Mouse (Mus musculus): ENCODE results near the gene Bcl6. TPM values are rescaled to one million over a fixed set of nuclear protein-coding genes. Genes with fewer than 3 reads are reported as not detected.

Gene Bcl6
- total RNA-seq (2021): 10 to 100 TPM; 40.7 to 68.1 TPM
- long read RNA-seq, experiment 1, partial matches to known transcripts: 1 of 21 reads
- long read RNA-seq, experiment 1, other reads (novel, unspliced or antisense): 20 of 21 reads
- long read RNA-seq, experiment 2, partial matches to known transcripts: 1 of 17 reads
- long read RNA-seq, experiment 2, other reads (novel, unspliced or antisense): 16 of 17 reads

DNA sequence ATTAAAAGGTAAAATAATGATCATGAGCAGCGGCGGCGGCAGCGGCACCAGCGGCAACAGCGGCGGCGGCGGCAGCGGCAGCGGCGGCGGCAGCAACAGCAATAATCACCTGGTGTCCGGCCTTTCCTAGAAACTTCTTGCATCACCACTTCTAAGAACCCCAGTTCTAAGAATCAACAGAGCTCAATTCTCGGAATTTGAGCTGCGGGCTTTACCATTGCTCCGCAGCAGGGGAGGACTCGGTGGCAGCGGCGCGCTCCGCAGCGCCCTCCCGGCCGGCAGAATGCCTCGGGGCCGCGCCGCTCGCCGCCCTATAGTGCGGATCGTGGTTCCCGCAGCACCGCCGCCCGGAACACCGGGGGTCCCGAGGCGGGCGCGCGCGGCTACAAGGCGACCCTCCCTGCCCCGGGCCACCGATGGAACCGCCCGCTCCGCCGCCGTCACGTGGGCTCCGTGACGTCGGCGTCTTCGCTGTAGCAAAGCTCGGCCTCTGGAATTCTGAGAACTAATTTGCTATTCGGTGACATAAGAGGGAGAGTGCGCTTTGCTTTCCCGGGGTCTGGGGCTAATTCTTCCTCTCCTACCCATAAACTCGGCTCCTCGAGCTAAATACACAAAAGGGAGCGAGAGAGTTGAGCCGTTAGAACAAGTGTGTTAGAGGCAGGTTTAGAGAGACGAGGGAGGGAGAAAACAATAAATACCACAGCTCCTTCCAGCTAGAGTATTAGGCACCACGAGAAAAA is at the start of gene Bcl6, which contains the start of gene Gm37419:
TSS of gene Bcl6 (minus strand) at position 387 of the 743 bp plus-strand sequence.
TSS of gene Gm37419 (plus strand) at position 17 of the 743 bp plus-strand sequence.
- DNase-seq: peak; percentile 82 to 84
- intact Hi-C loops (cut with DNase I): loop anchor here (5.0 kb wide), 1 partner anchor 359 kb away; no protein-coding TSS in a partner anchor

DNA sequence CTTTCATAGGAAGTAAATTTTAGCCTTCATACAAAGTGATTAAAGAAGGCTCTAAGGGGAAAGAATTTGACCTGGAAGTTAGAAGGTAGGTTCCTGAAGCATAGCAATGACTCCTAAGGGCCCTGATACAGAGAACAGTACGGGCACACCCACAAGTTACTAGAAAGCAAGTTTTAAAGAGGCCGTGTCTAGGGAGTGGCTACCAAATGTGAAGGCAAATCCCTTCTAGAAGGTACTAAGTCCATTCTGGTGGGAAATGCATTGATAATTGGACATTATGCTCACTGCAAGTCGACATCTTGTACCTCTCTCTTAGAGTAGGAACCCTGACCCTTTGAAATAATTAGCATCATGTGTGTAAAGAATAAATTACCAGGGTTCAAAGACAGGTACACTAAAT is 47.7 kb upstream of the Bcl6 start:
- intact Hi-C loops (cut with DNase I): no loop called here
- DNase-seq: no peak

DNA sequence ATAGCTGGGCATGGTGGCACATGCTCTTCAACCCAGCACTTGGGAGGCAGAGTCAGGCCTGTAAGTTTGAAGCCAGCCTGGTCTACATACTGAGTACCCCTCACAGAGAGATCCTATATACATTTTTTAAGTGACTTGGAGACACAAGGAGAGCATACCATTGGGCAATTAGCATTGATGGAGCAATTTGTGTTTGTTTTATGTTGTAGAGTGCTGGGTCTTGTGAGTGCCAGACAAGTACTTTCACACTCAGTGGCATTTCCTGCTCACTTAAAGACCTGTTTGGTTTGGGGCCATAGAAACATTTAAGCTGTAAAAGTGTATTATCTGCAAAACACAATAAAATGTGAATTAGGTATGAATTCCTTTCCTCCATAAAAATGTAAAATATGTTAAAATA is 47.1 kb upstream of the Bcl6 start:
- no peak for DNase-seq
- intact Hi-C loops (cut with DNase I): no loop called here

DNA sequence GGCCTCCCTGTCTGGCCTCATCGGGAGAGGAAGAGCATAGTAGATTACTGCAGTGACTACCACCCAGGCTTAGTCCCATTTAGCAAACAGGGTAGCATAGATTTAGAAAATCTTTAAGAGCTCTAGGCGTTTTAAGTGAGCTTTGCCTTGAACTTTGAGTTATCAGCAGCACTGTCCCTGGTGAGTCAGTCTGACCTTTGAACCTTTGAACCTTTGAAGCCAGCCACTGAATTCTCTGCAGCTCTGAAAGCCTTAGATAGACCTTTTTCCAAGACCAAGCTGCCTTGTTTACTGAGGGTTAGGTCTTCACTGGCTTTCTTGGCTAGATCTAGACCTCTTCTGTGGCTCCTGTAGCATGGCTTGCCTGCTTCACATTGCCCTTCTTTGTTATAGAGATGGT is 45.8 kb upstream of the Bcl6 start:
- intact Hi-C loops (cut with DNase I): no loop called here
- no peak for DNase-seq

DNA sequence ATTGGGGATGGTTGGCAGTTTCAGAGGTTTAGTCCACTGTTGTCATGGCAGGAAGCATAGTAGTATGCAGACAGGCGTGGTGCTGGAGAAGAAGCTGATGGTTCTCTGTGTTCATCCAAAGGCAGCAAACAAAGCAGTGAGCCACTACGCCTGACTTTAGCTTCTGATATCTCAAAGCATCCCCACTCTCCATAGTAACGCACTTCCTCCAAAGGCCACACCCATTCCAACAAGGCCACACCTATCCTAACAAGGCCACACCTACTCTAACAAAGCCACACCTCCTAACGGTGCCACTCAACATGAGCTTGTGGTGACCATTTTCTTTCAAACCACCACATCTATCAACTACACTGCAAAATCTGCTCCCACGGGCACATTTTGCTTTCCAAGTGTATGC is 44.6 kb upstream of the Bcl6 start:
- intact Hi-C loops (cut with DNase I): no loop called here

DNA sequence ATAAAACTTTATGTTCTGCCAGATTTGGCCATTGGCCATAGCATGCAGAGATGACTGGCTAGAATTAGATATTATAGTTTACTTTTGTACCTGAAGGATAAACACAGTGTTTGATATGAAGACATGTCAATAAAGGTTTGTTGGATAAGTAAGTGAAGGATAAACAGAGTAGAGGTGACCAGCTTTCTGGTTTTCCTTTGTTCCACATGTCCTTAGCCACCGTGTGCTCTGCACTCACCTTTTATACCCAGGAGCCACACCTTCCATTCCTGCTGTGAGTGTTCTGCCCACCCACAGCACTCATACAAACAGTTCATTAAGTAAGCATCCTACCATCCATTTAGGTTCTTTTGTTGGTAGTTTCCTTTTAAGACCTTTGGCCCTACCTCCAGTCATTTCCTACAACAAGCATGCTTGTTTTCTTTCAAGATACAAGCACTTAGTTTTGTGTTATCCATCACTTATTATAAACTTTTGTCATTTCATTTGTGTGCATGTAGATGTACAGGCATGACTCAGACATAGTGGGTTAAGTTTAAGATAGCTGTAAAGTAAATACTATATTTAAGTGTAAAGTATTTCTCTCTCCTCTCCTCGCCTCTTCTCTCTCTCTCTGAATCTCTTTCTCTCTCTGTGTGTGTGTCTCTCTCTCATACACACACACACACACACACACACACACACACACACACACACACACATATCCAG is 41.5 kb upstream of the Bcl6 start:
- no peak for DNase-seq
- intact Hi-C loops (cut with DNase I): no loop called here

More for the DNA sequence above, 44.6 kb upstream of the Bcl6 start:
- DNase-seq: no peak

DNA sequence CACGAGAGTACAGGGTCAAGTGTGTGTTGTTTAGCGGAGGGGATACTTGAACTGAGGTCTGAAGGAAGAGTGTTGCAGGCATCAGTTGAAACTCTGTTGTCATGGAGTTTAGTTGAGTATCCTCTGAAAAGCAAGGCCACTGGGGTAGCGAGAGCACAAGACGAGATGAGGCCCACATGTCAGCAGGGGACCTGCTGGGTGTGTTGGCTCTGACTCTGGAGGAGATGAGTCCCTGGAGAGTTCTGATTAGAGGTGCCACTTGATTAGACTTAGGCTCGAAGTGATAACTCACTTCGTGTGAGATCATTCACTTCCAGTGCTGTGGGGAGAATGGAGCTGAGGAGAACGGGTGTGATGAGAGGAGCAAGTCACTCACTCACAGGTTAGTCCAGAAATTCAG is 36.8 kb upstream of the Bcl6 start:
- intact Hi-C loops (cut with DNase I): no loop called here
- no peak for DNase-seq

DNA sequence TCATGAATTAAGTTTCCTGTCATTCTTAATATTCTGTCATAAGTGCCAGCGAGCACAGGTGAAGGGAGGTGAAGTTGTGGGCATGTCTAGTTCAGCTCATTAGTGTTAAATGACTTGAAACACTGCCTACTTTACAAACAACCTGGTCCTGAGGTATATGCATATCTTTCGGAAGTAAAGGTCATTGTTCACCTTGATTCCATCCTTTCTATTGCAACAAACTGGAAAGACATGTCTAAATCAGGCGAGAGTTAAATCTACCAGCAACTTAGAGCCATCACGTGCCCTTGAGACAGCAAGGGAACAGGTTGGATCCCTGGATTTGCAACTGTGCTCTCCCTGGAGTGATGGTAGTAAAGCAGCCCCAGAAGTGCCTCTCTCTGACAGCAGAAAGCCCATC is 34.0 kb upstream of the Bcl6 start:
- DNase-seq: no peak
- intact Hi-C loops (cut with DNase I): no loop called here

DNA sequence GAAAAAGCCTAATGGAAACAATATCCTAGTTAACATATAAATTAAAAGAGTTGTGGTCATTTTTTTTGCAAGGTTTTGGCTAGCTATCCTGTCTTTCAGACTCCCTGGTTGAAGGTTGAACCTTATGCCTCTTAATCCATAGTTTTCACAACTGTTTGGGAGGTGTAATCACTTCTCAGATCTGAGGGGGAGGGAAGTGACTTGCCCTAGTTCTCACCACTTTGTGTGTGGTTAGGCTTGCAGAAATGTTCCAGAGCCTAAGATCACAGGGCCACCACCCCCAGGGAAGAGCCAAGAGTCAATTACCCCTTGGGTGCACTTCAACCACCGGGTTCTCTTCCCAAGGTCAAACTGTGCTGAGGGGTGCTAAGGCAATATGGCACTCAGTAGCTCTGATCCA is 33.1 kb upstream of the Bcl6 start:
- no peak for DNase-seq
- intact Hi-C loops (cut with DNase I): no loop called here

DNA sequence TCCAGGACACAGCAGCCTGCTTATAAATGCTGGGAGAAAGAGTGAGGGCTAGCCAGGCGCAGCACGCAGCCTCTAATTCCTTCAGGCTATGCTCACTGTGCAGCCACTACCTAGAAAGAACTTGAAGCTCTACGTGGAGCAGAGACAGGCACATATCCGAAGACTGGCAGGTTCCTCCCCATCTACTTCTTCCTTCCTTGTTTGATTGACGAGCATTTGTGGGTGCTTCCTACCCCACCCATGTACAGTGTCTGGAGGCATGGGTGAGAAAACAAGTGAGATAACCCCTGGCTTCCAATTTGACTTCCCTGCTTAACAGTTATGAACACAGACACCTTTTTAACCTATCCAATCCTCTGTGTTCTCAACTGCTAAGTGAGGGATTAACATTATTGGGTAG is 28.1 kb upstream of the Bcl6 start:
- intact Hi-C loops (cut with DNase I): loop anchor here (5.0 kb wide), 1 partner anchor 36 kb away; no protein-coding TSS in a partner anchor
- DNase-seq: no peak

DNA sequence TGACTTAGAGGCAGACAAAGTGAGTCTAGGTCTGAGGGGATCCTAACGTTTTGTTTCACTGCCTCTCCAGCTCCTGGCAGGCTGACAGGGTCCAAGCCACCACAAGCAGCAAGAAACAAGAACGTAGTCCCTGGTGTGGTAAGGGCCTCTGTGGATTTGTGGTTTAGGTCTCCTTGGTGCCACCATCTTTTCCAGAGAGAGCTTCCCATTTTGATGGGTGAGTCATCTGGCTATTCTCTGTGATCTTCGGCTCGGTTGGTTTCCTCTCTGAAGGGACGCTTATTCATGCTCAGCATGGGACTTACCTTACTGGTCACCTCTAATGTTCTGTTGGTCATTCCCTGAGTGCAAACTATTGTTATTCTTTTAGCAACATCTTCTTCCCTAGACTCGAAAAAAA is 27.6 kb upstream of the Bcl6 start:
- intact Hi-C loops (cut with DNase I): loop anchor here (5.0 kb wide), 1 partner anchor 36 kb away; no protein-coding TSS in a partner anchor
- DNase-seq: no peak

DNA sequence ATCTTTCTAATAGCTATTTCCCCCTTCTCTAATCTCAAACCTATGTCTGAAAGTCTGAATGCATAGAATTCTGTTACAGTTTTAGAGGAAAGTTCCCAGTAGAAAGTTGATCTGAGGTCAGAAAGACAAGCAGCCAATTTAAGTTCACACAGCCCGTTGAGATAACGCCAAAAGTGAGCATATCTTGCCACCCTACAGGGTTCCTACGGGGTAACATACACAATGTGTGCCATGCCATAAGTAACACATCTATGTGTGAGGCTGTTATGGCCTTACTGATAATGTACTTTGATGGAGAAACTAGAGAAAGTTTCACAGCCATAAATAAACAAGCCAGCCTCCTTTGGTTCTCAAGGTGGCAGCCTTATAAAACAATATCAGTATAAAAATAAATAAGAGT is 25.7 kb upstream of the Bcl6 start:
- intact Hi-C loops (cut with DNase I): no loop called here
- no peak for DNase-seq

DNA sequence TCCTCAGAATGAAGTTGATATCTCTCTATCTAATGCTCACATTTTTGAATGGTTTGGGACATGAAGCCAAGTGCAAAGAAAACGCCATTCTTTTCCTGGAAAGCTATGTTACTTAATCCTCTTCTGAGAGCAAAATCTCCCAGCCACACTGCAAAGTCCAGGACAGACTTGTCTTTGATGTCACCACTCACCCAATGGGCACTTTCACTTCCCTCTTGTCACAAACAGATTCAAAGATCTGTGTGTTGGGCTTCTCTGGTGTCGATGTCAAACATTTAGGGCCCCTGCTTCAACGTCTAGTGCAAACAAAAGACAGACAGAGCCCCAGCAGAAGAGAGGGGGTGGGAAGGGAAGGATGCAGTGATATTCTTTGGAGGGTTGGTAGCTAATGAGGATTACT is 23.4 kb upstream of the Bcl6 start:
- intact Hi-C loops (cut with DNase I): no loop called here
- DNase-seq: no peak

DNA sequence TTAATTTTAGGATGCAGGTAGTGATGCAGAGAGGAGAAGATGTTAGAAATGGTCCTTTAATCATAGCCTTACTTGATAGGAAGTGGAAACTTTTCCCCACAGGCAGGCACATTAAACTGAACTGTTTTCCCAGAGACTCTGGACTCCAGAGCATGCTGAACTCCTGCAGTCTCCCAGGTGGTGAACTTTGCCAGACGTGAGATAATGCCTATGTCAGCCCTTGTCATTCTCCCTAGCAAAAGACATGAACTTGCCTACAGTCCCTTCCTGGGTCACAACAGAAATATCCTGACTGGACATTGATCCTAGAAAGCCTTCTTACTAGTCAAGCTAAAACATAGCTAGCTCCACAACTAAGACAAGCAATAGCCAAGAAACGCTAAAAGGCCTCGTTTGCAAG is 22.7 kb upstream of the Bcl6 start:
- no peak for DNase-seq
- intact Hi-C loops (cut with DNase I): no loop called here

DNA sequence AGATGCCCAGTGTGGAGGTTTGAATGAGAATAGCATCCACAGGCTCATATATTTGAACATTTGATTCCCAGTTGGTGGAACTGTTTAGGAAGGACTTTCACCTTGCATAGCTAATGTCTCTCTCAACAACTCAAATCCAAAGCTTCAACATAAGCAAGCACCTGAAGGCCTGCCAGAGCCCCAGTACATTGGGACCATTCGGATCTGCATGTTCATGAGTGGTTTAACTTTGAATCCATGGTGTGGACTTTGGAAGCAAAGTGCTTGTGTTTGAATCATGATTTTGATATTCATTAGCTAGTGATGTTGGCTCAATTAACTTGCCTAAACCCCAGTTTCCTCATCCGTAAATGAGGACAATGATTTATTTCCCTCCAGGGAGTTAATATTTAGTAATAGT is 21.2 kb upstream of the Bcl6 start:
- intact Hi-C loops (cut with DNase I): no loop called here
- DNase-seq: no peak

DNA sequence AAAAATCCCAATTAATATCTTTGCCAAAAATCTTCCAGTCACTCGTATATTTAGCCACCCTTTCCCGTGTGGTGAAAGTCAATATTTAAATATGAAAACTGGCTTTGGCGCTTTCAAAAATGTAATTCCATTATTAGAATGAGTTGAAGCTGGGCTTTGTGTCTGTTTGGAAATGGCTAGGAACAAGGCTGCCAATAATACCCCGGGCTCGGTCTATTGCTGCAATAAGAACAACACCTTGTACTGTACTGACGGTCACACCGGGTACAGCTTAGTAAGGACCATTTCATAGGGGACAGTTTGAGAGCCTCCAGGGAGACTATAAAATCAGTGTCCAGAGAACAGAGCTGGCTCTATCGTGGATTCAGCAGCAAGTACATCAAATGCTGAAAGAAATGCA is 17.3 kb upstream of the Bcl6 start:
- no peak for DNase-seq
- intact Hi-C loops (cut with DNase I): no loop called here

DNA sequence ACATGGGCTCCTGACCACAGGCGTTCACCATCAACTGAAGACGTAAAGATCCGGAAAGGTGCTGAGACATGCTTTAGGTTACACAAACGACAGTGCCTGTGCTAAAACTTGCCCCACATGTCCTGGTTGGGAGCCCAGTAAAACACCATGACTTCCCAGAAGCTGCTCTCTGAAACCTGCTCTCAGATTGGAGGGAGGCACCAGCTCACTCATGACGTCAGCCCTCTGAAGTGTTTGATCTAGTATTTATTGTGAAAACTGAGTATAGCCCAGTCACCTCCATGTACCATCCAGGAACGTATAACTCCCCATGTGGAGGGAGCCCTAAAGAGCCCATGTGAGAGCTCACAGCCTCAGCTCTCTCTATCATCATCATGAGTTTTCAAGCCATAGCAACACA is 9.3 kb upstream of the Bcl6 start:
- intact Hi-C loops (cut with DNase I): no loop called here
- no peak for DNase-seq

DNA sequence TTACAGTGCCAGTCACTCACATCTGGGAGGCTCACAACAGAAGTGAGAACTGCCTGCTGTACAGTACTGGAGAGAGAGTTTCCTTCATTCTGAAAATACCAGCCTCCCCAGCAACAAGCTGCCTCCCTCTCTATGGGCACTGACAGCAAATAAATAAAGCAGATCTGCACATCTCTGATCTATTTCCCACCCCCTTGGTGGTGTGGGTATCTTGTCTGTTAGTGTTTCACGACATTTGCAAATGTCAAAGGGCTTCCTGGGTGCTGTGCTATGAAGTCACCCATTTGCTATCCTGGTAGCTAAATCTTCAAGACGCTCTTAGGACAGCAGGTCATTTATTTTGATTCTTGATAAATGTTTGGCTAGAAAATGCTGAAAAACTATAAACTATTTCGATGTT is 8.6 kb upstream of the Bcl6 start:
- intact Hi-C loops (cut with DNase I): no loop called here
- DNase-seq: no peak

DNA sequence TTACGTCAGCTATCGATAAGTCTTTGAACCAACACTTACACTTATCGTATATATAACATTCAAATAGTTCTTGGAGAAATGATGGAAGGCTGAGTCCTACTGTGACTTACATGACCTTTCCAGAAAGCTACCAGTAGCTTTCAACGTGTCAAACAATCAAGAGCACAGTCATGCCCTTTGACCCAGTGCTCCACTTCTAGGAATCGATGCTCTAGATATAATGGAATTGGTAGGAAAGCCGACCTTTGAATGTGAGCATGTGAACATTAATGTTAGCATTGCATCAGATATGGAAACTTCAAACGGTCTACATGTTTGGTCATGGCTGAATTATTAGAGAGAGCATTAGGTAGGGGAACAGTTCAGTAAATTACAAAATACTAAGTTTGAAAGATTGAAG is 7.7 kb upstream of the Bcl6 start:
- DNase-seq: no peak
- intact Hi-C loops (cut with DNase I): no loop called here

DNA sequence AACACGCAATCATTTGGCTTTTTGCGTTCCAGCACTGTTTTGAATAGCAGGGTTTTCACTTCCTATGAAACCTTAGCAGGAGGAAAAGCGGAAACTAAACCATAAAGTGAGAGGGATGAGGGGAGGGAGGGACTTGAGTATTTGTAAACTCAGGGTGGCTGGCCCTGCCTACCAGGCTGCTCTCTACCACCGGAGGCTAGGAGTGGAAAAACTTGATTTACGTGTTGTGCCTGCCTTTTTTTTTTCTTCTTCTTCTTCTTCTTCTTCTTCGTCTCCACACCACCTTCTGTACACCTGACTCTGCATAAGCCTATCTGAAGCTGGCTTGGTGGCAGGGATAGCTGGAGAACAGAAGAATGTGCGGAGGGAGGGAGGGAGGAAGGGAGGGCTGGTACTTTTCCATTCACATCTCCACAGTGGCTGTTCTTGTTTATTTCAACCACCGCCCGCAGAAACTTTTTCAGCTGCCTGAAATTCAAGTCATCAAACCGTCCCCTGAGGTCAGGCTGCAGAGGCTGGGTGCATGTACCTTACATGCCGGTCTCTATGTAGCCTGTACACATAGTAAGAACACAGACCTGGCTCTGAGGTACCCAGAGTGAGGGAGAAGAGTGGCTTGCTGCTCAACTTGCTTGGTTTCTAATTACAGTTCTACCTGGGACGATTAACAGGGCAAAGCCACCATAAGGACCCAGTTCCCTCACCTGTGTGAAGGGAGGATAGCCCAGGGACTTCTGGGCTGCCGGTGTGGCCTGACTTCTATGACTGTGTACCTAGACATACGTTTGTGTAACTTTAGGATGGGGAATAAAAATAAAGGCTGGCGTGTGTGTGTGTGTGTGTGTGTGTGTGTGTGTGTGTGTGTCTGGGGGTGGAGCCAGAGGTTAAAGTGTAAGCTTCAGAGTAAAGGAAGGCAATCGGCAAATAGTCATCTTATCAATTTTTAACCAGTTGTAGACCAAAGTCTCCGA is 5.0 kb upstream of the Bcl6 start:
- intact Hi-C loops (cut with DNase I): loop anchor here (2.0 to 5.0 kb wide), 3 partner anchors 79 to 489 kb away; no protein-coding TSS in a partner anchor
- DNase-seq: no peak

Measured in gastrocnemius, postnatal 36 days (tissue).